Mouse (Mus musculus): ENCODE results near the gene Gtf2i.

GRCm38 (mm10) chr5:134284921-134285320 lies 29.6 kb downstream of the Gtf2i start:
- no peak for TF ChIP-seq ELF1 (IDR thresholded peaks at IDR 0.05; ENCODE audit: low read depth, low read length)
- no peak for TF ChIP-seq CTCF (conservative IDR thresholded peaks at IDR 0.05 in 1 of 2, IDR thresholded peaks at IDR 0.05 in 1 of 2; ENCODE audit: low read depth in 2 of 2, low read length in 2 of 2)
- no peak for TF ChIP-seq RAD21 (IDR thresholded peaks at IDR 0.05; ENCODE audit: low read depth, low read length)
- no peak for TF ChIP-seq POLR2A (IDR thresholded peaks at IDR 0.05; ENCODE audit: low read depth, low read length)
- TF ChIP-seq EP300 (IDR thresholded peaks at IDR 0.05; ENCODE audit: low read length): no peak
- TF ChIP-seq HCFC1 (IDR thresholded peaks at IDR 0.05; ENCODE audit: low read depth, low read length): no peak
- TF ChIP-seq CHD2 (IDR thresholded peaks at IDR 0.05; ENCODE audit: low read length): no peak
- no peak for TF ChIP-seq GABPA (IDR thresholded peaks at IDR 0.05; ENCODE audit: insufficient replicate concordance, low read depth, low read length)
- TF ChIP-seq USF2 (conservative IDR thresholded peaks at IDR 0.05; ENCODE audit: low read depth, low read length): no peak
- no peak for TF ChIP-seq UBTF (IDR thresholded peaks at IDR 0.05; ENCODE audit: low read depth, low read length)
- no peak for TF ChIP-seq TBP (conservative IDR thresholded peaks at IDR 0.05; ENCODE audit: low read depth, low read length)
- no peak for TF ChIP-seq MAFK (IDR thresholded peaks at IDR 0.05; ENCODE audit: insufficient replicate concordance, low read length)
- TF ChIP-seq CHD1 (IDR thresholded peaks at IDR 0.05; ENCODE audit: low read depth, low read length): no peak

Measured in CH12.LX (cell line).